Mouse (Mus musculus) macrophage (primary cell): ENCODE data around the gene Gm20877. TPM values are rescaled to one million over a fixed set of nuclear protein-coding genes. Genes with fewer than 3 reads are reported as not detected.
"Not testable (repeated sequence)": the region's sequence is repeated elsewhere in the genome, so short reads cannot be mapped to it uniquely, and the experiment has no call there.

ENCODE experiments used
- H3K27ac ChIP-seq: fragments of 350-480 bp; formaldehyde crosslinking; 2 replicates; pipeline ENCODE4 v1.9.0; 2021
- H3K36me3 ChIP-seq: fragments of 350-480 bp; formaldehyde crosslinking; 2 replicates; pipeline ENCODE4 v1.9.0; 2021; ENCODE audit errors: inconsistent target
- H3K4me3 ChIP-seq: fragments of 350-480 bp; formaldehyde crosslinking; 2 replicates; pipeline ENCODE4 v1.9.0; 2021; ENCODE audit errors: inconsistent target
- H3K79me2 ChIP-seq: fragments of 350-480 bp; formaldehyde crosslinking; 2 replicates; pipeline ENCODE4 v1.9.0; 2021; ENCODE audit errors: inconsistent target
- WGBS: methylation state at CpG from one replicate; pipeline ENCODE4 v1.1.7; 2026; ENCODE audit warnings: inconsistent platforms; ENCODE audit not compliant: missing documents; 5-methylcytosine and 5-hydroxymethylcytosine counted together
- polyA plus RNA-seq: library from polyadenylated mRNA; stranded (reverse); fragments of 250-400 nt; gene quantifications from 3 replicates; pipeline ENCODE4 v1.2.4, GENCODE M21; 2018; ENCODE audit warnings: inconsistent platforms
- total RNA-seq, 78 experiments: library from RNA; depleted of rRNA; stranded (reverse); fragments of 250-400 nt; gene quantifications; 1 replicate in 9 of 78; 2 replicates in 24 of 78; 3 replicates in 43 of 78; 4 replicates in 2 of 78; pipeline ENCODE4 v1.2.4; 2018; ENCODE audit warnings: inconsistent platforms in 56 of 78

Gene Gm20877
- not detected for total RNA-seq (2018; cell fraction: chromatin; rRNA removed)
- not detected for total RNA-seq (2018; cell fraction: cytosol; rRNA removed)
- total RNA-seq (2018; cell fraction: nucleus; rRNA removed), result not detected
- not detected in 3 replicates for polyA plus RNA-seq

GRCm38 (mm10) chrY:17093573-17093972, at the start of gene Gm20877:
TSS of gene Gm20877 (plus strand) at chrY:17093873.
- H3K4me3 ChIP-seq, H3K27ac ChIP-seq, H3K79me2 ChIP-seq, H3K36me3 ChIP-seq: not testable (repeated sequence)
- no CpG with 5 or more reads among the region's 3 CpGs for WGBS
